24 mouse cellular contexts compared by ENCODE assay signal in the genomic region with DNA sequence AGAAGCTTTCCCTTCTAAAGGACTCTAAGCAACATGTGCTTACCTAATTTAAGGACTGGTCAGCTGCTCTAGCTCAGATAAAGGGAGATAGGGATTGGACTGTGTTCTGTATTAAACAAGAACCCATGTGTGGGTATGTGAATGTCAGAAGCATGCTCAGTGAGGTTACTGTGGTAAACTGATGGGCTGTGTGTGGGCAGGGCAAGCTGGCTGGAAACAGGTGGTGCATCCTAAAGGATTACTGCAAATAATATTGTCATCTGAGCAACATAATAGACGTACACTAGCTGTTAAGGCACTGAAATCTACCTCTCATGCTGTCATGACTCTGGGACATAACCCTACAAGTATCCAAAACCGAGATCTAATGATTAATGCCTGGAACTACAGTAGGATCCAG. TPM values are rescaled to one million over a fixed set of nuclear protein-coding genes. Genes with fewer than 3 reads are reported as not detected.
"Had no signal": no experiment of that assay in that cellular context is flagged by ENCODE, and none has a peak within 500 bp of the region (broad histone marks: within the 10 kb centered on the region; RNA-seq: fewer than 3 reads in every experiment).

No protein-coding gene starts in this region.

- H3K4me2 ChIP-seq: lung, embryonic 15.5 days; midbrain, embryonic 11.5 days; midbrain, embryonic 13.5 days; midbrain, embryonic 15.5 days; neural tube, embryonic 13.5 days; neural tube, embryonic 15.5 days; stomach, embryonic 15.5 days had no signal

- DNase-seq: liver, postnatal 0 days; lung, adult 2 months; lung, postnatal 14 days; lung, postnatal 36 days; right cerebral cortex, postnatal 14 days; thymus, adult 2 months; thymus, postnatal 36 days had no signal

- H3K36me3 ChIP-seq: lung, embryonic 15.5 days; midbrain, embryonic 13.5 days; midbrain, embryonic 15.5 days; neural tube, embryonic 13.5 days; neural tube, embryonic 15.5 days; stomach, embryonic 15.5 days had no signal

- H3K27me3 ChIP-seq: lung, embryonic 15.5 days; megakaryocyte, embryonic 14.5 days; midbrain, embryonic 13.5 days; midbrain, embryonic 15.5 days; neural tube, embryonic 13.5 days; neural tube, embryonic 15.5 days; stomach, embryonic 15.5 days had no signal

- H3K4me3 ChIP-seq: lung, embryonic 15.5 days; megakaryocyte, embryonic 14.5 days; midbrain, embryonic 13.5 days; midbrain, embryonic 15.5 days; neural tube, embryonic 13.5 days; neural tube, embryonic 15.5 days; stomach, embryonic 15.5 days had no signal

RNA-seq across cellular contexts. Expression of a gene that starts 28.0 kb away (rescaled TPM):
- total RNA-seq: megakaryocyte progenitor cell, adult 5-6 weeks; midbrain, postnatal 0 days; monocyte, adult 5-6 weeks had no signal
- polyA plus RNA-seq: liver, postnatal 0 days; lung, adult 2 months; lung, embryonic 15.5 days; lung, postnatal 0 days; macrophage; neural tube, embryonic 11.5 days; spleen, adult 2 months; stomach, embryonic 15.5 days; stomach, postnatal 0 days; testis, adult 2 months; thymus, adult 2 months had no signal
